Mouse (Mus musculus) lung, postnatal 25 days (tissue): ENCODE results near the gene Fam136a.

ENCODE experiments used
- DNase-seq: peaks from one replicate; pipeline ENCODE4 v3.0.0; 2022; ENCODE audit warnings: low spot score

Gene Fam136a

GRCm38 (mm10) chr6:86397257-86397980, 32.0 kb downstream of the Fam136a start:
- DNase-seq, result peak; percentile 28

GRCm38 (mm10) chr6:86398986-86399385, 33.5 kb downstream of the Fam136a start:
- no peak for DNase-seq

DNA sequence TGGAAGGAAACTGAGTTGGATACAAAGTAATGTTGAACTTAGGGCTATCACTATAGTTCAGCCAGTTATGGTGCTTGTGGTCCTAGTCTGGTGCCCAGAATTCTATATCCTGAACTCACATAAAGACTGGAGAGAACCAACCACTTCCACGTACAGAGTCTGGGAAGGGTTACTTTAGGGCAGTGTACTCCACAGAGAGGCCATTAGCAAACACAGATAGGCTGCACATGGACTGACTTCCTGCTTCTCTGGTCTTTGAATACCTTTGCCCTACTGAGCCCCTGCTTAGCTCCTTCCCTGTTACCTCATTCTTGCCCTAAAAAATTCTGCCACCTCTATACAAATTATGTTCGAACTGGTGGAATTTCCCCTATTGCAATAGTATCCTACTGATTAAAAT, 34.5 kb downstream of the Fam136a start:
- DNase-seq, result no peak

DNA sequence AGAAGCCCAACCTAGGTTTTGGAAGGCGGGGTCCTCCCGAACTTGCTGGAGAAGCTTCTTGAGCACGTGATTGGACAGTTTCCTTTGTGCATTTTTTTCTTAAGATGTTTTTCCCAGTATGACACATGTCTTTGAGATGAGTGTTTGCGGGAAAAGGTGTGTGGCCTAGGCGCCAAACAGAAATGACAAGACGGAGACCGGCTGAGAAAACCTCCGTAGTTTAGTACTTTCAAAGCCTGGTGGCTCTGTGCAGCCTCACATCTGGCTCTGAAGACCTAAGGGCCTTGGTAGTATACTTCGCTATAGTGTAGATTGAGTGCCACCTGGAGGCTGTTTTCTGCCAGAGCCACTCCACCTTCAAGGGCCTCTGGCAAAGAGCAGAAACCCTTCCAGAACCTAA, 35.5 kb downstream of the Fam136a start:
- DNase-seq, result peak; percentile 90

- no peak for DNase-seq
Measured at GRCm38 (mm10) chr6:86402681-86403607, 37.5 kb downstream of the Fam136a start.

DNA sequence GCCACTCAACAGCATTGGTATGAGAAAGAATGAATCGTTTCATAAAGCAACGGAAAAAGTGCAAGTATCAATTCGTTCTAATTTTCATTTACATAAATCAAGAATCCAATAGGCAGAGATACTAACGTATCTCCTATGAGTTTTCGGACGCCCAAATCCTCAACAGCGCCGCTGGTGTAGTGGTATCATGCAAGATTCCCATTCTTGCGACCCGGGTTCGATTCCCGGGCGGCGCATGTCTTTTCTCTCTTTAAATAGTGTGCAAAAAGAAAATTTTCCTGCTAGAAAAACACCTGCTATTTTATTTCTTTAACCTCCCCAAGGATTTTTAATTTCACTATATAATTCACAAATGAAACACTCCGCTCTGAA, 38.3 kb downstream of the Fam136a start:
- peak; percentile 87 for DNase-seq

- peak; percentile 98 for DNase-seq
Measured at GRCm38 (mm10) chr6:86404100-86404861, 38.8 kb downstream of the Fam136a start, which contains the start of gene Tia1. Tia1 (plus strand) TSS chr6:86404219.

- no peak for DNase-seq
Measured at GRCm38 (mm10) chr6:86404996-86405395, 39.5 kb downstream of the Fam136a start.

DNA sequence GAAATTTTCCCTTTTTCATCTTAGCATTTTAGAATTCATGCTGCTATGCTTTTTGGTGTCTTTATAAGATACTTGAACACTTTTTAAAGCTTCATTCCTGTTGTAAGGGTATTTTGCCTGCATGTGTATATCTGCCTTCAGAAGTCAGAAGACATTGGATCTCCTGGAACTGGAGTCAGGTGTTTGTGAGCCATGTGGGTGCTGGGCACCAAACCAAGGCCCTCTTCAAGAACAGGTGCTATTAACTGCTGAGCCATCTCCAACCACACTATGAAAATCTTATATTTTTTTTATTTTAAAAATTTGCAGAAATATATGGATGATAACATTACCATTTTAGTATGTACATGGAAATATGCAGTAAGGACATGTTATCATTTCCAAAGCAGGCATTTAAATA, 40.9 kb downstream of the Fam136a start:
- DNase-seq, result no peak

- no peak for DNase-seq
Measured at GRCm38 (mm10) chr6:86418711-86419110, 53.3 kb downstream of the Fam136a start.

- DNase-seq, result no peak
Measured at GRCm38 (mm10) chr6:86419239-86419638, 53.8 kb downstream of the Fam136a start.
